Mouse (Mus musculus): ENCODE results near the gene Pde9a. TPM values are rescaled to one million over a fixed set of nuclear protein-coding genes. Genes with fewer than 3 reads are reported as not detected.

The Pde9a gene
- total RNA-seq, 2 experiments from 2014 or later: 4.7 to 5.8 TPM

DNA sequence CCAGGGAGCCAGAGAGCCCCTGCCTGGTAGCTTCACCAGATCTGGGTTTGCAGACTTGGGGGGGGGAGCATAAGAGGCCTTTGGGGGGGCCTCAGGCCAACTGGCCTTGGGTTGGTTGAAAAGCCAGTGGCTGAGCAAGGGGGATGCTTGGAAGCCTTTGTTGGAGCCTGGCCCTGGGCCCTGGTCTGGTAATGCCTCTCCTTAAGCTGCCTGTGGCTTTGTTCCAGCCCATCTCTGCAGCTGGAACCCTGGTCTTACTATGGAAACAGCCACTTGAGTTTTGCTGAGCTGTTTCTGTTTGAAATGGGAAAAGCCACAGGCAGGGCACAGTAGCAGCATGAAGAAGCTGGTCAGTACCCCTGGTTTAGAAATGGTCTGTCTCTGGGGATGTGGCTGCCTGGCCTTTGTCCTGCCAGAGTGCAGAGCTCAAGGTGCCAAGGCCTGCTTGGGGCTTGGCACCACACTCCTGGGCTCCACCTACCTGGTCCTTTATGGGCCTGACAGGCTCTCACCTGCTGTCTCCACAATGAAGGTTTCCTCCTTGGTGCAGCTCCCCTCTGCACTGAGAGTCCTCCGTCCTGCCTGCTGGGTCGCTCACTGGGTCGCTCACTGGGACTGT lies 3.5 kb downstream of the Pde9a start:
- DNase-seq: no peak

DNA sequence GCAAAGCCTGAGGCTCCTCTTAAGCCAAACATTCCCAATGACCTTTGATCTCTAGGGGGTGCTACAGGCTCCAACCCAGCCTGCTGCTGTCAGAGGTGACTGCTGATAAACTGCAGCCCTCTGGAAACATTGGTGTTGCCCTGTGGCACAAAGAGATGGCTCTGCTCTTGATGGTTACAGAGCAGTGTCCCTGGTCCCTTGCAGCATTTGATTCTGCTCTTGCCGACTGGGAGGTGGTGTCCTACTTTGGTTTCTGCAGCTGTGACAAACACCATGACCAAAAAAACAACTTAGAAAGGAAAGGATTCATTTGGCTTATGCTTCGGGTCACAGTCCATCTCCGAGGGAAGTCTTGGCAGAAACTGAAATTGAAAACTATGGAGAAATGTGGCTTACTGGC lies 5.5 kb downstream of the Pde9a start:
- no peak for DNase-seq

GRCm38 (mm10) chr17:31392041-31392440 lies 6.0 kb downstream of the Pde9a start:
- no peak for DNase-seq

DNA sequence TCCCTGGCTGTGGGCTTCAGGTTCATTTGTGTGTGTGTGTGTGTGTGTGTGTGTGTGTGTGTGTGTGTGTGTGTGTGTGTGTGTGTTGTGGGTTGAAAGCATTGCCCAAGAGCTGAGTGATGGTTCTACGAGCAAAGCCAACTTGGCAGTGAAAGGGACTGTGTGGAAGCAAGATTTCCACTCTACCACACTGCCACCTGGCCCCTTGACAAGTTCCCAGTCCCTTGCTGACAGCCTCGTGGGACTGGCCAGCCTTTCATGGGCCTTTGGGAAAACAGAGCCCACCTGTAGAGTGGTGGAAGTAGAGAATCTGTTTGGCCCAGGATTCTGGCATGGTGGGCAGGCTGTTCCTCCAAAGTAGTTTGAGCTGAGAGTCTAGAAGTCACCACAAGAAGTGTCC lies 7.8 kb downstream of the Pde9a start:
- no peak for DNase-seq

DNA sequence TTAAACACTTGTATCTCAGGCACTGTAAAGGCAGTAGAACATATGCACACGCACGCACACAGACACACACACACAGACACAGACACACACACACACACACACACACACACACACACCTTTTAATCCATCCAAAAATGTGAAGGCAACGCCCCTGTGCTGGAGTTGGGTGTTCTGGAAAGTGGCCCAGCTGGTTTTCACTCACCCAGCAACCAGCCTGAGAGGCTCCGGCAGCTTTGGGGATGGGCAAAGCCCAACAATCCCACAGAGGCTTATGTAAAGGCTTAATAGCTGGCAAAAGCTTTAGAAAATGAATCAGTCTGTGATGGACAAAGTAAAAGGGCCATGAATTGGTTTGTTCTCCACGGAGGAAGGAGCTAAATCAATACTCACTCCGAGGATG lies 14.3 kb downstream of the Pde9a start:
- no peak for DNase-seq

GRCm38 (mm10) chr17:31401160-31401559 lies 15.2 kb downstream of the Pde9a start:
- no peak for DNase-seq

DNA sequence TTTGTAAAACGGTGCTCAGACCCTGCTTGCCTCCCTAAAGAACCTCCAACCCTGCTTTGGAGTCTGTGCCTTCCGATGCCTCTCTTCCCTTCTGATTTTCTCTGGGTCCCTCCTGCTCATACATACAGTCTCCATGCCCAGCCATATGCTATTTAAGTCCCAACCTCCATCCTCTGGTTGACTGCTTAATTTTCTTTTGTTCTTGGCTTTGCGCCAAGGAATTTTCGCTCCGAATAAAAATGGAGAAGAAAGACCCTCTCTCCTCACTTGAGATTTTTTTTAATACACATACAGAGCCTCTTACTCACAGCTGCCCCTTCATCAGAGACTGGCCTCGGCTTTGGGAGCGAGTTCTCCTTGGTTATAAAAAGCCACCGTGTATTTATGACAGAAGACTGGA lies 16.7 kb downstream of the Pde9a start:
- no peak for DNase-seq

GRCm38 (mm10) chr17:31405694-31406227 lies 19.8 kb downstream of the Pde9a start:
- no peak for DNase-seq

- DNase-seq: no peak
These were observed 23.8 kb downstream of the Pde9a start for GRCm38 (mm10) chr17:31409741-31410350.

GRCm38 (mm10) chr17:31415258-31415657 lies 29.2 kb downstream of the Pde9a start:
- no peak for DNase-seq

DNA sequence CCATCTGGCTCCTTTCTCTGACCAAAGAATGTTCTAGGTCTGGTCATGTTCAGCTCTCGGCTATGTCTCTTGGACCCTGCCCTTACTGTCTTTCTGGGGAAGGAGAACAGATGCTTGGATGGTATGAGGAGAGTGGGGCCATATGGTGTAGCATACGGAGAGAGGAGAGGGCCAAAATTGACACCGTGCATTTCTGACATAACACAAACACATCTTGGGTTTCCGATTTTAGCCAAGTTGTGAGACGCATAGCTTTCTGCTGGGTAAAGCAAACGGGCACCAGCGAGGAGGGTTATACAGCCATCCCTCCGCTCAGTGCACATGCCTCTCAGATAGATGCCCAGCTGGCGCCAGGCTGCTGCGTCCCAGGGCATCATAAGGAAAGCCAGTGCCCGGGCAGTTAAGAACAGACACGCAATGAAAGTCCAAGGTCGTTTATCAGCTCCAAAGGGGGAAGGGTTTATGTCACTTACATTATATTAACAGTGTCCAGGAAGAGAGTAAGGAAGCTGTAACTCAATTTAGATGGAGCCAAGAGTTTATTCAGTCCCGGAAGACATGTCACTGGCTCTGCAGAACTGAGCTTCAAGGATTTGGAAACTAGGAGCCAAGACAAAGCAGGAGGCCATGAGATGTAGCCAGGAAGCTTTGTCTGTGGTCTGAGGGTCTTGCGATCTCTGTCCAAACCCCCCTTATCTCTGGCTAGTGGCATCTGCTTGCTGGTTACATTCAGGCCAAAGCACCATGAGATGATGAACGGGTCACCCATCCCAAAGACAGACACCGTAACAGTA lies 33.0 kb downstream of the Pde9a start:
- DNase-seq: no peak

- DNase-seq: no peak
These were observed 33.6 kb downstream of the Pde9a start for GRCm38 (mm10) chr17:31419598-31419950.

DNA sequence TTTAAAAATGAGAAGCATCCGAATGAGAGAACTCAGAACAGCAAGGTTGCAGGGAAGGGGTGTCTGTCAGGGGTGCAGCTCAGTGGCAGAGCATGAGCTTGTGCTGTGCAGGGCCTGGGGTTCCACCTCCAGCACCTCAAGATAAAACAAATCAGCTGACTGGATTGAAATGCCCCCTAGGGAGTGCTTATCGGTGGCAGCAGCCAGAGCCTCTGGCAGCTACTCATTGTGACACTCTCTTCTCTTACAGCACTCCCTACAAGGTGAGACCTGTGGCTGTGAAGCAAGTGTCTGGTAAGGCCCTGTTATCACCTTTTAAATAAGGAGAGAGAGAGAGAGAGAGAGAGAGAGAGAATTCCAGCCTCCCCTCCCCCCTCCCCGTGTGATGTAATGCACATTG lies 34.0 kb downstream of the Pde9a start:
- no peak for DNase-seq

GRCm38 (mm10) chr17:31420658-31421057 lies 34.6 kb downstream of the Pde9a start:
- no peak for DNase-seq

DNA sequence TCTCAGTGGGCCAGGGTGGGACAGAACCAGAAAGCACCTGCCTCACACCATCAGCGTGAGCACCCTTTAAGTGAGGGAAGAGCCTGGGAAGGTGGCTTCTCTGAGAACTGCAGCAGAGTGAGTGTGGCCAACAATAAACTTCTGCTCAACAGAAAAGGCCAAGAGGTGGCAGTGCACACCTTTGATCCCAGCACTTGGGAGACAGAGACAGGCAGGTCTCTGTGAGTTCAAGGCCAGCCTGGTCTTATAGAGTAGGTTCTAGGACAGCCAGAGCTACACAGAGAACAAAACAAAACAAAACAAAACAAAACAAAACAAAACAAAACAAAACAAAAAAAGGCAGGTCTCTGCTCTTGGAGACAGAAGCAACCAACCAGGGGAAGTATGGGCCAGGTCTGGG lies 36.4 kb downstream of the Pde9a start:
- no peak for DNase-seq

GRCm38 (mm10) chr17:31423020-31423419 lies 37.0 kb downstream of the Pde9a start:
- DNase-seq: no peak

DNA sequence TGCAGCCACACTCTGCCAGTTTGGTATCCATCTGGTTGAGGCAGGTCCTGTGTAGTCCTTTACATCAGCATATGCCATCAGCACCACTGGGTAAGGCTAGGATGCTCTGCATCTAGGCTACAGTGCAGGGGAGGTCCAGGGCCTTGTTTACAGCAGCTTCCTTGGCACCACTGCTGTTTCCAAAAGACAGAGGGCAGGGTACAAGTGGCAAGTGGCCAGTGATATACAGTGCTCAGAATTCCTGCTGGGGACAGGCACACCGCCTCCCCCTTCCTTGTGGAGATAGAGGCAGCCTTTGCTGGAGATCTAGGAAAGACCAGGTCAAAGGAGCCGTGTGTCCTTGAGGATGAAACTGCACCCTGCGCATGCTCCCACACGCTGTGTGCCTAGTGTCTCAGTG lies 38.3 kb downstream of the Pde9a start:
- DNase-seq: no peak

DNA sequence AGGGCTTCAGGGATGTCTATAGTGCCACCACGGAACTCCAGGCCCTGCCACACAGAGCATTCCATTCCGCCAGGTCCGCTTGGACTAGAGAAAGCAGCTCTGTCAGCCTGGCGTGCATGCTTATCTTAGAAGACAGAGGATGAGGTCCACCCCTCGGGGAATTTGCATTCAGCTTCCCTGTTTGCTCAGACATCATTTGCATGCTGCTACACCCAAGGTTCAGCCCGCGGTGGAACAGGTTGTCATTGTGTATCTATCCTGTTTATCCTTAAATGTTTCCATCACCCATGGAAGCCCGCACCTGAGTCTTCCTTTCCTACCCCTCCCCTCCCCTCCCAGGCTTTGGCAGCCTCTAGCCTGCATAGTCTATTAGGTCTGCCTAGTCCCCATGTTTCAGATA lies 38.8 kb downstream of the Pde9a start:
- DNase-seq: no peak

- no peak for DNase-seq
These were observed 40.1 kb downstream of the Pde9a start for GRCm38 (mm10) chr17:31425827-31426698.

- no peak for DNase-seq
These were observed 43.4 kb downstream of the Pde9a start for GRCm38 (mm10) chr17:31429402-31429801.

- DNase-seq: no peak
These were observed 46.9 kb downstream of the Pde9a start for GRCm38 (mm10) chr17:31432878-31433281.

DNA sequence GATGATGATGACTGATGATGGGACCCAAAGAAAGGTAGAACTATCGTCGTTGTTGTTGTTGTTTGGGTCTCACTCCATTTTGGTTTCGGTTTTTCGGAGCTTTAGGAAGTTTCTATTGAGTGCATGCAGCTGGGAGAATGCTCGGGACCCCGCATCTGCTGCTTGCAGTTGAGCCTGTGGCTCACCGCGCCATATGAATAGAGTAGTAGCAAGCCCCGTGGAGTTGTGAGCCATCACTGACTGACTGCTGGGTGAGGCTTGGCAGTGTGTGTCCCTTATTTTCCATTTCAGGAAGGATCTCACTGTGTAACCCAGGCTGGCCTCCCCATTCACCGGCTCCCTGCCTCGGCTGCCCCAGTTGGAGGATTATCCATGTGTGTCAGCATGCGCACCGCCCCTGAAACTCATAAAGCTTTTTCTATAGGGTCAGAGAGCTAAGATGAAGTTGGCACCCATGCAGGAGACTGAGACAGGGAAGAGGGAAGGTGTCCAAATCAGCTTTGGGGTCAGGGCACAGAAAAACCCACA lies 47.5 kb downstream of the Pde9a start:
- no peak for DNase-seq

Measured in gastrocnemius, postnatal 10 days (tissue).